Mouse (Mus musculus) inflammation-experienced regulatory T-cells, adult 6 months (primary cell): ENCODE data around the gene 9430015G10Rik. TPM values are rescaled to one million over a fixed set of nuclear protein-coding genes. Genes with fewer than 3 reads are reported as not detected.
A peak's percentile ranks its signal among the peaks of the same experiment; 100 is the strongest.

ENCODE experiments used
- ATAC-seq: one replicate; pipeline ENCODE4 v1.8.0; 2017
- polyA plus RNA-seq, 3 experiments: library from polyadenylated mRNA; unstranded; fragments of 100-300 nt; shearing (Covaris generic); gene quantifications; one replicate each; pipeline ENCODE4 v1.2.1; 2017

9430015G10Rik gene
- polyA plus RNA-seq, result 10 to 100 TPM in 2 of 3 experiments, 1 to 10 TPM in 1; 8.6 to 32.7 (median 20.0) TPM

- ATAC-seq, result peak; percentile 95
These were observed at the start of gene 9430015G10Rik for GRCm38 (mm10) chr4:156109570-156110331. Gene 9430015G10Rik, plus strand, starts transcription at chr4:156109982.

GRCm38 (mm10) chr4:156063861-156064509 lies 45.8 kb upstream of the 9430015G10Rik start:
- no peak for ATAC-seq

GRCm38 (mm10) chr4:156064510-156064897 lies 45.3 kb upstream of the 9430015G10Rik start:
- ATAC-seq, result no peak

GRCm38 (mm10) chr4:156065156-156065894 lies 44.5 kb upstream of the 9430015G10Rik start:
- no peak for ATAC-seq

GRCm38 (mm10) chr4:156067256-156067949 lies 42.4 kb upstream of the 9430015G10Rik start:
- ATAC-seq, result peak; percentile 89

- ATAC-seq, result no peak
These were observed 40.1 kb upstream of the 9430015G10Rik start for GRCm38 (mm10) chr4:156069701-156070100.

- ATAC-seq, result peak; percentile 52
These were observed 39.5 kb upstream of the 9430015G10Rik start for GRCm38 (mm10) chr4:156070276-156070675.

GRCm38 (mm10) chr4:156070716-156071115 lies 39.1 kb upstream of the 9430015G10Rik start:
- ATAC-seq, result no peak

- ATAC-seq, result peak; percentile 72
These were observed 32.8 kb upstream of the 9430015G10Rik start for GRCm38 (mm10) chr4:156076911-156077382.

GRCm38 (mm10) chr4:156077499-156078301 lies 32.1 kb upstream of the 9430015G10Rik start:
- peak; percentile 83 for ATAC-seq

GRCm38 (mm10) chr4:156082621-156083234 lies 27.1 kb upstream of the 9430015G10Rik start:
- no peak for ATAC-seq

- ATAC-seq, result no peak
These were observed 26.4 kb upstream of the 9430015G10Rik start for GRCm38 (mm10) chr4:156083348-156083747.

GRCm38 (mm10) chr4:156084096-156084879 lies 25.5 kb upstream of the 9430015G10Rik start:
- ATAC-seq, result no peak

GRCm38 (mm10) chr4:156085256-156085655 lies 24.5 kb upstream of the 9430015G10Rik start:
- no peak for ATAC-seq

- ATAC-seq, result no peak
These were observed 22.2 kb upstream of the 9430015G10Rik start for GRCm38 (mm10) chr4:156087398-156088087.

GRCm38 (mm10) chr4:156091236-156091635 lies 18.5 kb upstream of the 9430015G10Rik start:
- ATAC-seq, result no peak

GRCm38 (mm10) chr4:156092765-156093164 lies 17.0 kb upstream of the 9430015G10Rik start:
- ATAC-seq, result no peak

GRCm38 (mm10) chr4:156093758-156094157 lies 16.0 kb upstream of the 9430015G10Rik start:
- no peak for ATAC-seq

- no peak for ATAC-seq
These were observed 13.6 kb upstream of the 9430015G10Rik start for GRCm38 (mm10) chr4:156096191-156096590.
